Mouse (Mus musculus) limb, embryonic 15.5 days (tissue): ENCODE measurements around the gene Zp1. TPM values are rescaled to one million over a fixed set of nuclear protein-coding genes. Genes with fewer than 3 reads are reported as not detected.

Experiments used
- ATAC-seq: fragments of 200-750 bp; cut with Nextera tagmentation; 2 replicates; pipeline ENCODE4 v1.8.0; 2017; ENCODE audit warnings: low read depth, moderate TSS enrichment; ENCODE audit not compliant: insufficient number of reproducible peaks, low FRiP score, low TSS enrichment
- H3K27ac ChIP-seq: fragments of 300-500 bp; sonication (generic); 2 replicates; pipeline ENCODE4 v1.5.1; 2015; ENCODE audit warnings: moderate library complexity, mild to moderate bottlenecking, inconsistent platforms
- H3K27me3 ChIP-seq: fragments of 300-500 bp; sonication (generic); 2 replicates; pipeline ENCODE4 v1.6.1; 2015; ENCODE audit warnings: inconsistent platforms
- H3K36me3 ChIP-seq: fragments of 300-500 bp; sonication (generic); 2 replicates; pipeline ENCODE4 v1.6.1; 2015; ENCODE audit warnings: inconsistent platforms
- H3K4me1 ChIP-seq: fragments of 300-500 bp; sonication (generic); 2 replicates; pipeline ENCODE4 v1.6.1; 2015; ENCODE audit warnings: inconsistent platforms
- H3K4me2 ChIP-seq: fragments of 300-500 bp; sonication (generic); 2 replicates; pipeline ENCODE4 v1.6.1; 2015; ENCODE audit warnings: mild to moderate bottlenecking, inconsistent platforms
- H3K4me3 ChIP-seq: fragments of 300-500 bp; sonication (generic); 2 replicates; pipeline ENCODE4 v1.5.1; 2015; ENCODE audit warnings: mild to moderate bottlenecking, inconsistent platforms
- H3K9ac ChIP-seq: fragments of 300-500 bp; sonication (generic); 2 replicates; pipeline ENCODE4 v1.6.1; 2015; ENCODE audit warnings: inconsistent platforms
- H3K9me3 ChIP-seq: fragments of 300-500 bp; sonication (generic); 2 replicates; pipeline ENCODE4 v1.6.1; 2016; ENCODE audit warnings: inconsistent platforms
- WGBS: fragments of 180-500 bp; shearing (Covaris S2); methylation state at CpG from one replicate; pipeline ENCODE4 v1.1.7; 2015; 5-methylcytosine and 5-hydroxymethylcytosine counted together
- polyA plus RNA-seq: library from polyadenylated mRNA; unstranded; fragments of >200 nt; fragmentation: Nextera tagmentation; extraction: Ambion mirVana; gene quantifications from 2 replicates; pipeline ENCODE4 v1.2.1, GENCODE M21; 2015

Gene Zp1
- polyA plus RNA-seq, 1 experiment from 2014 or later: not detected

- Histone ChIP-seq H3K4me2 (peak within 1 kb of the TSS; percentile 81), H3K27me3 (no peaks in the 10 kb centered on the region), H3K36me3 (peaks cover 57% of the 10 kb centered on the region), H3K9me3 (no peaks in the 10 kb centered on the region), H3K9ac (peak within 1 kb of the TSS; percentile 85), H3K27ac (peak within 1 kb of the TSS; percentile 93), H3K4me1 (peaks cover 30% of the 10 kb centered on the region), H3K4me3 (peak within 1 kb of the TSS; percentile 85)
- no peak for ATAC-seq
- 2% methylated on average over 8 of the region's 8 CpGs for WGBS
Observed at GRCm38 (mm10) chr19:10869886-10870527, 50.4 kb downstream of the Zp1 start, which contains the start of gene Tmem132a. Gene Tmem132a (minus strand): TSS chr19:10869940.

GRCm38 (mm10) chr19:10869241-10869885, 51.1 kb downstream of the Zp1 start:
- H3K27me3 ChIP-seq: no peaks in the 10 kb centered on the region
- peak overlapping the region; percentile 93 for H3K27ac ChIP-seq
- under 1% methylated on average over 43 of the region's 43 CpGs for WGBS
- peak; percentile 78 for ATAC-seq
- H3K4me1 ChIP-seq: peaks cover 30% of the 10 kb centered on the region
- peak overlapping the region; percentile 85 for H3K9ac ChIP-seq
- peaks cover 62% of the 10 kb centered on the region for H3K36me3 ChIP-seq
- peak overlapping the region; percentile 85 for H3K4me3 ChIP-seq
- H3K4me2 ChIP-seq: peak overlapping the region; percentile 81
- no peaks in the 10 kb centered on the region for H3K9me3 ChIP-seq

- Histone ChIP-seq H3K4me2 (peak overlapping the region; percentile 81), H3K27ac (peak overlapping the region; percentile 93; the same call in 1 of the 2 replicates), H3K4me3 (peak overlapping the region; percentile 85), H3K9me3 (no peaks in the 10 kb centered on the region), H3K4me1 (peaks cover 30% of the 10 kb centered on the region), H3K9ac (peak overlapping the region; percentile 85), H3K27me3 (no peaks in the 10 kb centered on the region), H3K36me3 (peaks cover 62% of the 10 kb centered on the region)
- ATAC-seq: no peak
- 0% methylated on average over 17 of the region's 17 CpGs for WGBS
Observed at GRCm38 (mm10) chr19:10868623-10869141, 51.8 kb downstream of the Zp1 start.

GRCm38 (mm10) chr19:10867946-10868622, 52.3 kb downstream of the Zp1 start:
- Histone ChIP-seq H3K27me3 (no peaks in the 10 kb centered on the region), H3K9me3 (no peaks in the 10 kb centered on the region), H3K9ac (peak overlapping the region; percentile 85), H3K4me1 (peaks cover 30% of the 10 kb centered on the region), H3K4me3 (peak overlapping the region; percentile 85), H3K27ac (no peak overlapping the region), H3K4me2 (peak overlapping the region; percentile 81), H3K36me3 (peaks cover 62% of the 10 kb centered on the region)
- 23% methylated on average over 5 of the region's 5 CpGs for WGBS
- ATAC-seq: no peak

- Histone ChIP-seq H3K36me3 (peaks cover 62% of the 10 kb centered on the region), H3K27ac (no peak overlapping the region), H3K9ac (no peak overlapping the region), H3K4me1 (peaks cover 30% of the 10 kb centered on the region), H3K4me2 (no peak overlapping the region), H3K9me3 (no peaks in the 10 kb centered on the region), H3K4me3 (no peak overlapping the region), H3K27me3 (no peaks in the 10 kb centered on the region)
- WGBS: 91% methylated on average over 13 of the region's 13 CpGs
- ATAC-seq: no peak
Observed at GRCm38 (mm10) chr19:10866351-10866750, 54.1 kb downstream of the Zp1 start.

Other genes starting within 250 kb of the Zp1 start
- not detected in 2 replicates for gene Pga5, start 242.6 kb downstream of the Zp1 start, polyA plus RNA-seq
- 46.0 and 48.6 TPM in 2 replicates for gene Vps37c, start 231.9 kb downstream of the Zp1 start, polyA plus RNA-seq
- gene Cd5, start 181.6 kb downstream of the Zp1 start, polyA plus RNA-seq: 0.67 and 1.0 TPM in 2 replicates
- not detected in 2 replicates for gene Cd6, start 90.6 kb downstream of the Zp1 start, polyA plus RNA-seq
- gene Slc15a3, start 80.9 kb downstream of the Zp1 start, polyA plus RNA-seq: 5.0 and 5.1 TPM in 2 replicates
- gene Tmem132a, start 50.7 kb downstream of the Zp1 start, polyA plus RNA-seq: 65.2 and 67.4 TPM in 2 replicates
- 138 and 163 TPM in 2 replicates for gene Tmem109, start 38.6 kb downstream of the Zp1 start, polyA plus RNA-seq
- gene Prpf19, start 25.4 kb downstream of the Zp1 start, polyA plus RNA-seq: 35.7 and 40.6 TPM in 2 replicates
- gene Ptgdr2, start 16.5 kb upstream of the Zp1 start, polyA plus RNA-seq: 0.09 TPM in 1 of 2 replicates, not detected in the other
- 25.4 and 28.7 TPM in 2 replicates for gene Ccdc86, start 28.6 kb upstream of the Zp1 start, polyA plus RNA-seq
- 0.35 and 0.73 TPM in 2 replicates for gene Ms4a10, start 54.0 kb upstream of the Zp1 start, polyA plus RNA-seq
- gene Ms4a15, start 72.6 kb upstream of the Zp1 start, polyA plus RNA-seq: not detected in 2 replicates
- not detected in 2 replicates for gene Ms4a18, start 97.4 kb upstream of the Zp1 start, polyA plus RNA-seq
- not detected in 2 replicates for gene Ms4a8a, start 160.5 kb upstream of the Zp1 start, polyA plus RNA-seq
- gene 1700017D01Rik, start 210.2 kb upstream of the Zp1 start, polyA plus RNA-seq: not detected in 2 replicates
- not detected in 2 replicates for gene 1700025F22Rik, start 244.7 kb upstream of the Zp1 start, polyA plus RNA-seq